15 mouse cellular contexts compared by ENCODE assay signal in genomic region chr8:88141629-88142028, GRCm38 (mm10).
"Had no signal": no experiment of that assay in that cellular context is flagged by ENCODE, and none has a peak within 500 bp of the region (broad histone marks: within the 10 kb centered on the region; RNA-seq: fewer than 3 reads in every experiment).

No protein-coding gene starts in this region.

- H3K27me3 ChIP-seq: limb, embryonic 13.5 days; liver, embryonic 15.5 days; lung, embryonic 15.5 days; neural tube, embryonic 15.5 days had no signal

- H3K27ac ChIP-seq: kidney, postnatal 0 days; layer of hippocampus, adult 2 months; limb, embryonic 13.5 days; liver, embryonic 15.5 days; lung, embryonic 15.5 days; midbrain, embryonic 10.5 days; neural tube, embryonic 15.5 days; stomach, postnatal 0 days had no signal

- H3K4me3 ChIP-seq: layer of hippocampus, adult 2 months; limb, embryonic 13.5 days; liver, embryonic 15.5 days; lung, embryonic 15.5 days; midbrain, embryonic 10.5 days; myocyte; neural tube, embryonic 15.5 days had no signal

- DNase-seq: kidney, adult 9 months; kidney, postnatal 36 days; left cerebral cortex, postnatal 4 days; lung, postnatal 14 days; midbrain, embryonic 14.5 days; thymus, postnatal 4 days had no signal

- H3K9me3 ChIP-seq: limb, embryonic 13.5 days; liver, embryonic 15.5 days; lung, embryonic 15.5 days; midbrain, embryonic 10.5 days; neural tube, embryonic 15.5 days had no signal
